1 mouse cellular context compared by ENCODE assay signal in genomic region chr9:22806494-22806893, GRCm38 (mm10).
TF ChIP-seq lines count a peak whose summit lies in the region.

No protein-coding gene starts in this region.

TF ChIP-seq in MEL, 35 proteins besides CTCF, POLR2A, EP300 and RAD21 (continued from another document):
- TF ChIP-seq USF2 (IDR thresholded peaks at IDR 0.05; ENCODE audit: borderline replicate concordance in 1 of 2, insufficient read depth in 1 of 2, low read depth in 1 of 2, low read length in 2 of 2) (no peak), ZMIZ1 (IDR thresholded peaks at IDR 0.05; ENCODE audit: low read depth, low read length) (0 out of 2 replicates have a peak, but pooled peaks have one; percentile 41)
